Mouse (Mus musculus) lung, adult 2 months (tissue): ENCODE results near the gene Hoxc5.

Experiments
- CTCF ChIP-seq: fragments of 200-500 bp; IDR thresholded peaks from 2 replicates; pipeline ENCODE4 v1.5.1; 2011; ENCODE audit warnings: mild to moderate bottlenecking, low read length, control low read depth; ENCODE audit not compliant: insufficient read depth
- POLR2A ChIP-seq: fragments of 200-500 bp; IDR thresholded peaks from 2 replicates; pipeline ENCODE4 v1.6.1; 2011; ENCODE audit warnings: low read depth, mild to moderate bottlenecking, control low read depth, low read length, borderline replicate concordance; ENCODE audit errors: extremely low read depth

- no peak for TF ChIP-seq CTCF
- no peak for TF ChIP-seq POLR2A
Observed at GRCm38 (mm10) chr15:103053210-103053609, 86.0 kb downstream of the Hoxc5 start.
